Mouse (Mus musculus) kidney, adult 2 months (tissue): Measurements from ENCODE around the gene Dse.

Experiments
- CTCF ChIP-seq: fragments of 200-500 bp; conservative IDR thresholded peaks from 2 replicates; pipeline ENCODE4 v1.5.1; 2011; ENCODE audit warnings: low read depth, mild to moderate bottlenecking, control low read depth, low read length, moderate library complexity, mixed read lengths; ENCODE audit not compliant: insufficient read depth, insufficient read length
- POLR2A ChIP-seq: fragments of 200-500 bp; IDR thresholded peaks from one replicate; pipeline ENCODE4 v1.6.1; 2011; ENCODE audit warnings: low read depth, low read length, control low read depth

DNA sequence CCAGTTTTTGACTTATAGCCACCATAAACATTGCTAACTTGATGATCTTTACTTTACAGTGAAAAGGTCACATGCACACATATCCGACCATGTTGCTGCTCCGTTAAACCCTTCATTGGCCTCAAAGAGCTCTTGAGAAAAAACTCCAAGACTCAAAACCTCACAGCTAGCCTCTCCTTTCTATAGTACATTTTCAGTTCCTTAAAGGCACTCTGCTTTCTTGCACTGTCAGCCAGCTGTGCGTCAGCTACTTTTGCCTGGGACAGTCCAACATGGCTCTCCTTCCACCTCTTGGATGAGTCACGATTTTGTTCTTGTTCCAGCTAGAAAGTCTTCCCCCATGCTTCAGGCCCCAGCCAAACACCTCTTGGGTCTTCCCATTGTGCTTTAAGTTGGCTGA lies 35.9 kb downstream of the Dse start:
- no peak for TF ChIP-seq CTCF
- TF ChIP-seq POLR2A: no peak
